In genomic region chrX:130557251-130557650, GRCm38 (mm10) we compare ENCODE assay signal across 26 mouse cellular contexts.
"Had no signal": no experiment of that assay in that cellular context is flagged by ENCODE, and none has a peak within 500 bp of the region (broad histone marks: within the 10 kb centered on the region; RNA-seq: fewer than 3 reads in every experiment).

No protein-coding gene starts in this region.

- H3K9ac ChIP-seq: embryonic facial prominence, embryonic 12.5 days; embryonic facial prominence, embryonic 13.5 days; embryonic facial prominence, embryonic 15.5 days; forebrain, embryonic 12.5 days; forebrain, embryonic 13.5 days; forebrain, embryonic 15.5 days; forebrain, postnatal 0 days had no signal

- ATAC-seq: forebrain, embryonic 13.5 days; forebrain, embryonic 14.5 days; forebrain, embryonic 15.5 days; forebrain, embryonic 16.5 days; forebrain, postnatal 0 days had no signal

- H3K4me1 ChIP-seq: embryonic facial prominence, embryonic 10.5 days; embryonic facial prominence, embryonic 12.5 days; embryonic facial prominence, embryonic 13.5 days; embryonic facial prominence, embryonic 15.5 days; forebrain, embryonic 10.5 days; forebrain, embryonic 12.5 days; forebrain, embryonic 13.5 days; forebrain, embryonic 15.5 days had no signal

- H3K4me2 ChIP-seq: embryonic facial prominence, embryonic 12.5 days; embryonic facial prominence, embryonic 13.5 days; embryonic facial prominence, embryonic 15.5 days; forebrain, embryonic 12.5 days; forebrain, embryonic 13.5 days; forebrain, embryonic 15.5 days had no signal

- H3K9me3 ChIP-seq: embryonic facial prominence, embryonic 10.5 days; embryonic facial prominence, embryonic 12.5 days; embryonic facial prominence, embryonic 13.5 days; embryonic facial prominence, embryonic 15.5 days; forebrain, embryonic 10.5 days; forebrain, embryonic 12.5 days; forebrain, embryonic 13.5 days; forebrain, embryonic 15.5 days had no signal

- H3K36me3 ChIP-seq: embryonic facial prominence, embryonic 10.5 days; embryonic facial prominence, embryonic 12.5 days; embryonic facial prominence, embryonic 13.5 days; embryonic facial prominence, embryonic 15.5 days; forebrain, embryonic 10.5 days; forebrain, embryonic 12.5 days; forebrain, embryonic 15.5 days had no signal

- H3K27me3 ChIP-seq: embryonic facial prominence, embryonic 12.5 days; embryonic facial prominence, embryonic 13.5 days; embryonic facial prominence, embryonic 15.5 days; forebrain, embryonic 12.5 days; forebrain, embryonic 13.5 days; forebrain, embryonic 15.5 days had no signal

- DNase-seq: cerebellum, adult 9-11 months; cerebellum, postnatal 10 days; cerebellum, postnatal 14 days; cerebellum, postnatal 25 days; cerebellum, postnatal 36 days; embryo, embryonic 11 days; forebrain, postnatal 0 days; gastrocnemius, adult 2 months; gastrocnemius, postnatal 10 days; gastrocnemius, postnatal 14 days; gastrocnemius, postnatal 25 days; gastrocnemius, postnatal 36 days; heart, adult 11 months; heart, adult 18-20 months; heart, adult 2 months had no signal

- H3K4me3 ChIP-seq: embryonic facial prominence, embryonic 10.5 days; embryonic facial prominence, embryonic 12.5 days; embryonic facial prominence, embryonic 13.5 days; embryonic facial prominence, embryonic 15.5 days; erythroblast, embryonic 14.5 days; forebrain, embryonic 10.5 days; forebrain, embryonic 12.5 days; forebrain, embryonic 13.5 days; forebrain, embryonic 15.5 days; gastrocnemius, adult 2 months; heart, adult 2 months had no signal

- H3K27ac ChIP-seq: embryonic facial prominence, embryonic 10.5 days; embryonic facial prominence, embryonic 12.5 days; embryonic facial prominence, embryonic 13.5 days; embryonic facial prominence, embryonic 15.5 days; forebrain, embryonic 10.5 days; forebrain, embryonic 12.5 days; forebrain, embryonic 13.5 days; forebrain, embryonic 15.5 days; gastrocnemius, adult 2 months; heart, adult 2 months had no signal
